Mouse (Mus musculus): ENCODE measurements around the gene Ndufs3. TPM values are rescaled to one million over a fixed set of nuclear protein-coding genes. Genes with fewer than 3 reads are reported as not detected.

The Ndufs3 gene
- total RNA-seq, 2 experiments from 2014 or later = 253 to 266 TPM

- DNase-seq (ENCODE audit: low spot score in 2 of 2) = no peak
Measured at GRCm38 (mm10) chr2:90861486-90861885, 43.1 kb downstream of the Ndufs3 start.

DNA sequence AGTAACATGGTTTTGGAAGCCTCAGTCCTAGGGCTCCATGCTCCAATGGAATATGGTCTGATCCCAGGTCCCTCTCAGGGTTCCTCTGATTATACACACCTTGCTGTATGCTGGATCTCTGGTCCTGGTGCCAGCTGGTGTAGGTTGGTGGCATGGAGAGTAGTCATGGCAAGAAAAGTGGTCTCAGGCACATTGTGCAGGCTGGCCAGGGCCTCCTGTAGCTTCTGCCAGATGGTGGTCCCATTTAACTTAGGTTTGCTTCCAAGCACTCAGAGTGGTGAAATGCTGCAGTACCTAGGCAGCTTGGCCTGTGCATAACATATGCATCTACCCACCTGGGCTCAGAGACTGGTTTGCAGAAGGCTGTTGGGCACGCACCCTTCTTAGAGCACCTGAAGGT lies 54.2 kb downstream of the Ndufs3 start:
- DNase-seq (ENCODE audit: low spot score in 2 of 2) = no peak

GRCm38 (mm10) chr2:90848331-90848730 lies 56.3 kb downstream of the Ndufs3 start:
- no peak for DNase-seq (ENCODE audit: low spot score in 2 of 2)

GRCm38 (mm10) chr2:90847681-90848050 lies 57.0 kb downstream of the Ndufs3 start:
- DNase-seq (ENCODE audit: low spot score in 2 of 2) = no peak

GRCm38 (mm10) chr2:90846955-90847680 lies 57.5 kb downstream of the Ndufs3 start, which contains the start of gene Mtch2:
Mtch2 (plus strand) TSS chr2:90847155.
- peak; percentile 97 to 99 for DNase-seq (ENCODE audit: low spot score in 2 of 2)

DNA sequence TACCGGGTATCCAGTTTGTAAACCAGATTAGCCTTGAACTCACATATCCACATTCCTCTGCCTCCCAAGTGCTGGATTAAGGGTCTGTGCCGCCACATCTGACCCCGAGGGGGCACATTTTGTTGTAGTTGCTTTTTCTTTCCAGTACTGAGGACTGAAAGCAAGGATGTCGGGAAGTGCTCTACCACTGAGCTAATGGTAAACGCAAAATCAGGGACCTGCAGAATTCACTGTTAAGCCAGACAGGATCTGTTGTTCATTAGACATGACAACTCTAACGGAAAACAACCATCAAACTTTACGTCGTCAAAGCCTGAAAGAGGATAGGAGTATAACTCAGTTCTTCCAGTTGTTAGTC lies 58.1 kb downstream of the Ndufs3 start:
- no peak for DNase-seq (ENCODE audit: low spot score in 2 of 2)

- DNase-seq (ENCODE audit: low spot score in 2 of 2) = no peak
Measured at GRCm38 (mm10) chr2:90846171-90846570, 58.5 kb downstream of the Ndufs3 start.

DNA sequence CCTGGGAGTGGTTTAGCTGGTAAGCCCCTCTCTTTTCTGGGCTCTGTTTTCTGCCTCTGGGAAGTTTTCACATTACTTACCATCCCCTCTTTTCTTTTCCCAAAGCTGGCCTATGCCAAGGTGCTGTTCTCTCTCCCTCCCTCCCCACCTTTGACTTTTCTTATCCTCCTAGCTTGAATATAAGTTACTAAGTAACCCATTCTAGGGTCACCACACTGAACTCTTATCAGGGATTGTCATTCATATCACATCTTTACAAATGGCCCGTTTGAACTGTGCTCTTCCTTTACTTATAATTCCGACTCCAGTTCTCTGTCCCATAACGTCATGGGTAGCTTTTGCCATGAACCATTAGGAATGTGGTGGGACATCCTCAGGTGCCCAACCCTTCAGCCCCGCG lies 59.4 kb downstream of the Ndufs3 start:
- no peak for DNase-seq (ENCODE audit: low spot score in 2 of 2)

Other genes with a start within 250 kb of the Ndufs3 start
- 10 to 100 TPM; 12.0 to 12.6 TPM for gene Nup160, start 227.6 kb downstream of the Ndufs3 start, total RNA-seq (2021)
- 10 to 100 TPM; 48.5 to 50.2 TPM for gene Fnbp4, start 159.5 kb downstream of the Ndufs3 start, total RNA-seq (2021)
- under 1 TPM; 0.53 to 0.63 TPM for gene Agbl2, start 122.1 kb downstream of the Ndufs3 start, total RNA-seq (2021)
- gene Mtch2, start 57.7 kb downstream of the Ndufs3 start, total RNA-seq (2021) = 100 to 1,000 TPM in 1 of 2 experiments, 10 to 100 TPM in 1; 96.8 to 106 TPM
- 100 to 1,000 TPM; 275 to 295 TPM for gene C1qtnf4, start 19.0 kb downstream of the Ndufs3 start, total RNA-seq (2021)
- 10 to 100 TPM; 48.0 to 57.1 TPM for gene Kbtbd4, start 87 bp downstream of the Ndufs3 start, total RNA-seq (2021)
- 100 to 1,000 TPM; 132 to 148 TPM for gene Celf1, start 35.6 kb upstream of the Ndufs3 start, total RNA-seq (2021)
- under 1 TPM; 0.49 to 0.70 TPM for gene Rapsn, start 130.8 kb upstream of the Ndufs3 start, total RNA-seq (2021)
- gene Psmc3, start 149.2 kb upstream of the Ndufs3 start, total RNA-seq (2021) = 100 to 1,000 TPM; 210 to 211 TPM
- 10 to 100 TPM; 26.8 to 31.8 TPM for gene Slc39a13, start 165.6 kb upstream of the Ndufs3 start, total RNA-seq (2021)
- 1 to 10 TPM; 3.2 to 3.6 TPM for gene Spi1, start 177.6 kb upstream of the Ndufs3 start, total RNA-seq (2021)
- gene Mybpc3, start 213.3 kb upstream of the Ndufs3 start, total RNA-seq (2021) = under 1 TPM; 0.12 TPM